Mouse (Mus musculus) embryonic facial prominence, embryonic 11.5 days (tissue): ENCODE results near the gene Zfp609. TPM values are rescaled to one million over a fixed set of nuclear protein-coding genes. Genes with fewer than 3 reads are reported as not detected.

Experiments used
- ATAC-seq: fragments of 200-750 bp; cut with Nextera tagmentation; replicated peaks from 2 replicates; pipeline ENCODE4 v1.8.0; 2017; ENCODE audit warnings: low read depth; ENCODE audit not compliant: insufficient number of reproducible peaks, low FRiP score, low TSS enrichment
- DNase-seq: peaks from one replicate; pipeline ENCODE4 v3.0.0-alpha.2; 2015; ENCODE audit warnings: low spot score
- H3K27ac ChIP-seq: fragments of 300-500 bp; sonication (generic); replicated peaks from 2 replicates; pipeline ENCODE4 v1.5.1; 2014; ENCODE audit warnings: mild to moderate bottlenecking, low read depth, low read length, control low read depth
- H3K27me3 ChIP-seq: fragments of 300-500 bp; sonication (generic); 2 replicates; pipeline ENCODE4 v1.6.1; 2014; ENCODE audit warnings: mild to moderate bottlenecking, low read length, moderate library complexity, mixed read lengths; ENCODE audit not compliant: control insufficient read depth, insufficient read depth
- H3K36me3 ChIP-seq: fragments of 300-500 bp; sonication (generic); replicated peaks from 2 replicates; pipeline ENCODE4 v1.6.1; 2014; ENCODE audit warnings: low read depth, mild to moderate bottlenecking, low read length, moderate library complexity, mixed read lengths; ENCODE audit not compliant: control insufficient read depth, insufficient read depth
- H3K4me1 ChIP-seq: fragments of 300-500 bp; sonication (generic); 2 replicates; pipeline ENCODE4 v1.6.1; 2014; ENCODE audit warnings: low read length, mixed read lengths; ENCODE audit not compliant: control insufficient read depth, insufficient read depth
- H3K4me2 ChIP-seq: fragments of 300-500 bp; sonication (generic); 2 replicates; pipeline ENCODE4 v1.6.1; 2014; ENCODE audit warnings: low read depth, mild to moderate bottlenecking, control low read depth, low read length, moderate library complexity
- H3K4me3 ChIP-seq: fragments of 300-500 bp; sonication (generic); 2 replicates; pipeline ENCODE4 v1.5.1; 2014; ENCODE audit warnings: low read depth, low read length, control low read depth
- H3K9ac ChIP-seq: fragments of 300-500 bp; sonication (generic); replicated peaks from 2 replicates; pipeline ENCODE4 v1.6.1; 2014; ENCODE audit warnings: mild to moderate bottlenecking, control low read depth, low read length
- H3K9me3 ChIP-seq: fragments of 300-500 bp; sonication (generic); replicated peaks from 2 replicates; pipeline ENCODE4 v1.6.1; 2016; ENCODE audit warnings: mild to moderate bottlenecking, low read length, inconsistent platforms, mixed read lengths; ENCODE audit not compliant: control insufficient read depth
- WGBS: fragments of 180-500 bp; shearing (Covaris S2); extraction: QIAGEN DNeasy Blood & Tissue Kit; methylation state at CpG from one replicate; pipeline ENCODE4 v1.1.7; 2014; 5-methylcytosine and 5-hydroxymethylcytosine counted together
- polyA plus RNA-seq: library from polyadenylated mRNA; unstranded; fragments of >200 nt; fragmentation: Nextera tagmentation; extraction: Ambion mirVana; gene quantifications from 2 replicates; pipeline ENCODE4 v1.2.1, GENCODE M21; 2014

The Zfp609 gene
- polyA plus RNA-seq, 1 experiment from 2014 or later, result 5.4 TPM

DNA sequence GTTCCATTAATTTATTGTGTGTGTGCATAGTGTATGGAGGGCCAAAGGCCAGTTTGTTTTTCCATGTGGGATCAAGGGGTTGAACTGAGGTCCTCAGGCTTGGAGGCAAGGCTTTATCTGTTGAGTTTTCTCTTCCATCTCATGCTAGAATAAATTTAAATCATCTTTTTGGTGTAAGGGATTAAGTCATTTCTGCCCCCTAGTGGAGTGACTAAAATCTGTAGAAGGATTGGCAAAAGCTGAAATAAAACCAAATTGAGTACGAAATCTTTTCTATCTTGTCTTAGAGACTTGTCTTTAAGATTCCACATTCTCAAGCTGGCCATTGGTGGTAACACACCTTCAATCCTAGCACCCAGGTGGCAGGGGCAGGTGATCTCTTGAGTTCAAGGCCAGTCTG lies 144.4 kb downstream of the Zfp609 start:
- Histone ChIP-seq H3K4me1 (no peaks in the 10 kb centered on the region; the same call in 1 of the 2 replicates), H3K9me3 (no peaks in the 10 kb centered on the region), H3K27me3 (no peaks in the 10 kb centered on the region), H3K4me2 (no peak overlapping the region), H3K36me3 (peaks cover 9% of the 10 kb centered on the region; the same call in 1 of the 2 replicates), H3K27ac (no peak overlapping the region), H3K9ac (no peak overlapping the region), H3K4me3 (no peak overlapping the region)
- DNase-seq (peak; percentile 56), ATAC-seq (no peak)
- WGBS, result 91% methylated on average over 1 of the region's 1 CpGs

DNA sequence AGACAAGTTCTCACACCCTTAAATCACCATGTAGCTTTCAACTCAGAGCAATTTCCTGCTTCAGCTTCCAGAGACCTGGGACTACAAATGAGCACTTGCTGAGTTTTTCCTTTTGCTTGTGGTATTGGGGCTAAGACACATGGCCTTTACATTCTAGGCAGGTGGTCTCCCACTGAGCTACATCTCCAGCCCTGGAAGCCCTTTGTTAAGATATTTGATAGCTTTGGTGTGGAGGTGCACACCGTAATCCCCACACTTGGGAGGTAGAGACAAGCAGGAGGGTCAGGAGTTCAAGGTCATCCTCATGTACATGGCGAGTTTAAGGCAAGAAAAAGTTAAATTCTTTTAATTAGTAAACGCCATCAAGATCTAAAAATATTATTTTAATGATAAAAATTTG lies 145.2 kb downstream of the Zfp609 start:
- DNase-seq (no peak), ATAC-seq (no peak)
- Histone ChIP-seq H3K27me3 (no peaks in the 10 kb centered on the region), H3K4me2 (no peak overlapping the region), H3K9ac (no peak overlapping the region), H3K9me3 (no peaks in the 10 kb centered on the region), H3K27ac (no peak overlapping the region), H3K36me3 (peaks cover 5% of the 10 kb centered on the region; the same call in 1 of the 2 replicates), H3K4me1 (no peaks in the 10 kb centered on the region; the same call in none of the 2 replicates), H3K4me3 (no peak overlapping the region)
- 84% methylated on average over 3 of the region's 3 CpGs for WGBS

DNA sequence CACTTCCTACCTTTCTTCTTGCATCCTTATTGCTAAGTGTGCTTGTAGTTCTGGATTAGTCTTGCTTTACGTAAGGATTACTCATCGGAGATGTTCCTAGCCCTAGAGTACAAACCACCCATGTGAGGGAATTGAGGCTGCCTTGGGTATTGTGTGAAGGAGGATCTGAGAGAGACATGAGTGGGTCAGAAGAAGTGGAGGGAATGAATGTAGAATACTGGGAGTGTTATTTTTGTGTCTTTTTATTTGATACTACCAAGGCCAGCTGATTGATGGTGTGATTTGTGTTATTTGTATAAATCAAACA lies 145.8 kb downstream of the Zfp609 start:
- no peak overlapping the region for H3K27ac ChIP-seq
- no peak for DNase-seq
- H3K9ac ChIP-seq, result no peak overlapping the region
- H3K9me3 ChIP-seq, result no peaks in the 10 kb centered on the region
- H3K4me2 ChIP-seq, result no peak overlapping the region
- H3K4me3 ChIP-seq, result no peak overlapping the region
- no peaks in the 10 kb centered on the region; the same call in none of the 2 replicates for H3K4me1 ChIP-seq
- ATAC-seq, result no peak
- no peaks in the 10 kb centered on the region for H3K27me3 ChIP-seq
- WGBS, result 84% methylated on average over 2 of the region's 2 CpGs
- H3K36me3 ChIP-seq, result peaks cover 5% of the 10 kb centered on the region; the same call in 1 of the 2 replicates

DNA sequence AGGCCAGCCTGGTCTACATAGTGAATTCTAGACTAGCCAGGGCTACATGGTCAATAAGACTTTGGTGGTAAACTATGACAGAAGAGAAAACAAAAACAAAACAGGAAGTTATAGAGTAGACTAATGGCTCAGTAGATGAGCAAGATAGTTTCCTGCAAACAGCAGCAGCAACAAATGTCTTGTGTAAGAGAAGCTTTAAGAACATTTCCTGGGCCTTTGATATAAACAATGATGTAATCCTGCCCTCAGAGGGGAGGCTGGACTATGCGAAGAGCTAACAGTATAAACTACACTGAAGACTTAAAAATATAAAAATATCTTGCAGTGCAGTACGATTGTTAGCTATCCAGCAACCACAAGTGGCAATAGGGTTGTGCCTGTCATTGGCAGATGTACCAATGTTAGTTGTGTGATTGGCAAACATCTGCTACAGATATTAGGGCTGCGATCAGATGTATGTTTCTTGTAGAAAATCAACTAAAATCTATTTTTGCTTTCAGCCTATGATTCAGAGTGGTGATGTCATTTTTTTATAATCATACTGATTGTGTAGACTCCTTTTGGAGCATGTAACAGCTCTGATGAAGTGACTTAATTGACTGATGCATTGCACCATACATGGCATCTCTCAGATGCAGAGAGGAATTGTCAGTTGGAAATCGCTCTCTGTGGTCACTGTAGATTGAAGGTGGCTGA lies 146.3 kb downstream of the Zfp609 start:
- H3K9ac ChIP-seq, result no peak overlapping the region
- DNase-seq (no peak), ATAC-seq (no peak)
- H3K36me3 ChIP-seq, result peaks cover under 1% of the 10 kb centered on the region; the same call in 1 of the 2 replicates
- H3K27ac ChIP-seq, result no peak overlapping the region
- no peaks in the 10 kb centered on the region for H3K9me3 ChIP-seq
- H3K4me1 ChIP-seq, result no peaks in the 10 kb centered on the region; the same call in none of the 2 replicates
- H3K4me3 ChIP-seq, result no peak overlapping the region
- WGBS, result 89% methylated on average over 4 of the region's 4 CpGs
- H3K27me3 ChIP-seq, result no peaks in the 10 kb centered on the region
- H3K4me2 ChIP-seq, result no peak overlapping the region

DNA sequence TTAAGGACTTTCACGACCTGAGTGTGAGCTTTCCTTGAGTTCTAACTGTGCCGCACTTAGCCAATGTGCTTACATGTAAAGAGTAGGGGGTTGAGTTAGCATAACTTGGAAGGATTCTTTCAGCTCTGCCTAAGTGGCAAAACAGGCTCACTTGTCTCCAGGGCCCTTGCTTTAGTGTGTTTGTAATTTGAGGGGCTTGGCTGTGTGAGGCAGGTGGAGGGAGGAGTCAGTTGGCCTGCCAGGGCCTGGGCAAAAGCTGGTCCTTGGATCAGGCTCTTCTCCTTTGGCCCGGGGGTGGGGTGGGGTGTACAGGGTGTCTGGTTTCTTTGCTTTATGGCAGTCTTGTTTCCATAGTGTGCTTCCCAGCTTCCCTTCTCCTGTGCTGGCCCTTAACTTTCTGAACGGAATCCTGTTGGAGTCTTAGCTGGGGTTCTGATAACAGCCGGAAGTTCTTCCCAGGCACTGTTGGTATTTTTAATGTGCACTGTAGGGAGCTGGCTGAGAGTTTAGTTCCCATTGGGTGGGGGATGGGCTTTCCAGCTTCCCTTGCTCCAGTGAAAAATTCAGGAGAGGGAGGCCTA lies 148.1 kb downstream of the Zfp609 start:
- Histone ChIP-seq H3K9ac (peak overlapping the region; percentile 25; the same call in 1 of the 2 replicates), H3K9me3 (no peaks in the 10 kb centered on the region), H3K36me3 (no peaks in the 10 kb centered on the region), H3K27me3 (no peaks in the 10 kb centered on the region), H3K27ac (peak overlapping the region; percentile 54), H3K4me3 (peak overlapping the region; percentile 24), H3K4me1 (no peaks in the 10 kb centered on the region; the same call in none of the 2 replicates), H3K4me2 (peak overlapping the region; percentile 45)
- 12% methylated on average over 5 of the region's 5 CpGs for WGBS
- ATAC-seq (no peak; the same call in 1 of the 2 replicates), DNase-seq (peak; percentile 63)

DNA sequence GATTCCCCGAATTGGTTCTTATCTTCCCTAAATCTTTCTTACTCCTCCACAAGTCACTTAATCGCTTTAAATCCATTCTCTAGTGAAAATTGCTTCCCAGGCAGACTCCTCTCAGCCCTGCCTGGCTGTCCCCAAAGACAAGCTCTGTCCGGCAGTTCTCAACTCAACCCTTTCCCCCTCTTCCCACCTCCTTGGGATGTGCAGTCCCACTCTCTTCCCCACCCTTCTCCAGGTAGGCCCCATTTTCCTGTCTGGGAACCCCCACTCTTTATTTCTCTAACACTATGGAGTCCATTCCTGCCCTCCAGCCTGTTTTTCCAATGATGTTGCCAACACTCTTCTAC lies 150.3 kb downstream of the Zfp609 start:
- Histone ChIP-seq H3K27ac (no peak overlapping the region), H3K9me3 (no peaks in the 10 kb centered on the region), H3K4me2 (peak overlapping the region; percentile 78), H3K27me3 (no peaks in the 10 kb centered on the region), H3K4me3 (peak overlapping the region; percentile 76), H3K36me3 (no peaks in the 10 kb centered on the region), H3K9ac (peak overlapping the region; percentile 75), H3K4me1 (no peaks in the 10 kb centered on the region; the same call in none of the 2 replicates)
- ATAC-seq, result no peak
- 0% methylated on average over 3 of the region's 3 CpGs for WGBS
- no peak for DNase-seq

DNA sequence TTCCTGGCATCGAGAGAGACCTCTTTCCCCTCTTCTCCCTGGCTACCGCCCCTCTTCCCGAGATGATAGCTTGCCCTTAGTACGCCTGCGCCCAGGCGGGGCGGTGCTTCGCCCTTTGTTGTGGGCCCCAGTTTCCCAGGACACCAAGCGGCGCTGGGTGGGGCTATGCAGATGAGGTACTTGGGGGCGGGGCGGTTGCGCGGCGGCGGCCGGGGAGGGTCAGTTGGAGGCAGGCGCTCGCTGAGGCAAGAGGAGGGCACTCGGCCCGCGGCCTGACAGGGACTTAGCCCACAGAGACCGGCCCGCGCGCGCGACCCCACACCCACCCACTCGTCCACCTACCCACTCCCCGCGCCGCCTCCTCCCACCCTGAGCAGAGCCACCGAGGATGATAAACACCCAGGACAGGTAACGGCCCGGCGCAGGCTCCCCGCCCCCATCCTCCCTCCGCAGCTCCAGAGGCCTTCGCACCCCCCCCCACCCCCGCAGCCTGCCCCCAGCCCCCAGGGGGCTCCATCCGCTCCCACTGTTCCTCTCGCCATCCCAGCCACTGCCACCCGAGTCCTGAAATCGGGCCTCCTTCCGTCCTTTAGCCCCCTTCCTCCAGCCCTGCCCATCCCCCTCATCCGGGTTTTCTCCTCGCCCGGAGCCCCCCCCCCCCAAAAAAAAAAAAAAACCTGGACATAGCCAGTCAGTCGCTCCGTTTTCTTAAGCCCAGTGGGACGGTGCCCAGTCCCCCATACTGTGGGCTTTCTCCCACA lies 150.8 kb downstream of the Zfp609 start:
- Histone ChIP-seq H3K9me3 (no peaks in the 10 kb centered on the region), H3K27me3 (no peaks in the 10 kb centered on the region), H3K36me3 (no peaks in the 10 kb centered on the region), H3K9ac (peak overlapping the region; percentile 75), H3K27ac (no peak overlapping the region), H3K4me2 (peak overlapping the region; percentile 78), H3K4me3 (peak overlapping the region; percentile 76), H3K4me1 (no peaks in the 10 kb centered on the region; the same call in none of the 2 replicates)
- DNase-seq, result peak; percentile 98
- peak; percentile 94 for ATAC-seq
- under 1% methylated on average over 45 of the region's 51 CpGs for WGBS
